Mouse (Mus musculus): ENCODE measurements around the gene Adm.
A peak's percentile ranks its signal among the peaks of the same experiment; 100 is the strongest.
"Not testable (repeated sequence)": the region's sequence is repeated elsewhere in the genome, so short reads cannot be mapped to it uniquely, and the experiment has no call there.

Adm gene

GRCm38 (mm10) chr7:110627486-110628272, at the start of gene Adm:
Gene Adm, plus strand, starts transcription at chr7:110627661.
- DNase-seq = peak; percentile 93

GRCm38 (mm10) chr7:110583705-110584104, 43.8 kb upstream of the Adm start:
- DNase-seq = no peak

GRCm38 (mm10) chr7:110584159-110584558, 43.3 kb upstream of the Adm start:
- DNase-seq = no peak

GRCm38 (mm10) chr7:110585250-110585649, 42.2 kb upstream of the Adm start:
- DNase-seq = no peak

GRCm38 (mm10) chr7:110587721-110588120, 39.7 kb upstream of the Adm start:
- DNase-seq = no peak

- not testable (repeated sequence) for DNase-seq
These were observed 33.5 kb upstream of the Adm start for GRCm38 (mm10) chr7:110593991-110594390.

GRCm38 (mm10) chr7:110597141-110597540, 30.3 kb upstream of the Adm start:
- peak; percentile 27 for DNase-seq

GRCm38 (mm10) chr7:110605476-110605875, 22.0 kb upstream of the Adm start:
- DNase-seq = no peak

GRCm38 (mm10) chr7:110606906-110607305, 20.6 kb upstream of the Adm start:
- no peak for DNase-seq

- no peak for DNase-seq
These were observed 13.9 kb upstream of the Adm start for GRCm38 (mm10) chr7:110613381-110614132.

- peak; percentile 89 for DNase-seq
These were observed 13.1 kb upstream of the Adm start, which contains the start of gene Sbf2 for GRCm38 (mm10) chr7:110614133-110615063. Gene Sbf2, minus strand, starts transcription at chr7:110614922.

- DNase-seq = peak; percentile 83
These were observed 12.3 kb upstream of the Adm start for GRCm38 (mm10) chr7:110615151-110615631.

- DNase-seq = peak; percentile 89
These were observed 11.7 kb upstream of the Adm start for GRCm38 (mm10) chr7:110615792-110616191.

- DNase-seq = no peak
These were observed 8.3 kb upstream of the Adm start for GRCm38 (mm10) chr7:110619086-110619611.

- DNase-seq = no peak
These were observed 3.4 kb upstream of the Adm start for GRCm38 (mm10) chr7:110624067-110624466.

- no peak for DNase-seq
These were observed 2.5 kb upstream of the Adm start for GRCm38 (mm10) chr7:110624961-110625360.

GRCm38 (mm10) chr7:110625489-110625888, 2.0 kb upstream of the Adm start:
- no peak for DNase-seq

GRCm38 (mm10) chr7:110626186-110627098, 1.0 kb upstream of the Adm start:
- DNase-seq = peak; percentile 71

GRCm38 (mm10) chr7:110627099-110627482, 370 bp upstream of the Adm start:
- no peak for DNase-seq

- no peak for DNase-seq
These were observed 776 bp downstream of the Adm start for GRCm38 (mm10) chr7:110628273-110628600.

GRCm38 (mm10) chr7:110628611-110629354, 1.3 kb downstream of the Adm start:
- peak; percentile 52 for DNase-seq

Measured in kidney, adult 9 months (tissue).